Mouse (Mus musculus) naive thymus-derived CD4-positive, alpha-beta T cell, adult 5 months (primary cell): ENCODE measurements around the gene Vmn2r62. TPM values are rescaled to one million over a fixed set of nuclear protein-coding genes. Genes with fewer than 3 reads are reported as not detected.

Source experiments
- polyA plus RNA-seq: library from polyadenylated mRNA; unstranded; fragments of 100-300 nt; shearing (Covaris generic); gene quantifications from one replicate; pipeline ENCODE4 v1.2.1, GENCODE M21; 2017

Vmn2r62 gene
- not detected for polyA plus RNA-seq

DNA sequence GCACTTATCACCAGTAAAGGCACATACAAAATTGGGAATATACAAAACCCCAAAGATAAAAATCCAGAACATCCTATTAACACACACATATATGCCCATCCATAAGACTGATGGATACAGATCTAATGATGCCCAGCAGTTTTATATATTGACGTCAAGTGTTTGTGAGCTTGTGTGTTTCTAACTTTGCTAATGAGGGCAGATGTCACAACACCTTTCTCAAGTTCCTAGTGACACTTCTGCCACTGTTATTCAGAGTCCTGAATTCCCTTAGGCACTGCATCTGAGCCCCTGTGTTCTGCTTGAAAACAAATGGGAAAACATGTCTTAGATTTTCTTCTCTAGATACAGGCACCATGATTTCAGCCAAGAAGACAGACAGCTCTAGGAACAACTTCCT is at the start of gene Vmn2r62:
Gene Vmn2r62 (minus strand): TSS at position 101 of the 400 bp plus-strand sequence.

GRCm38 (mm10) chr7:42726917-42727316 is 66.4 kb downstream of the Vmn2r62 start, which contains the start of gene Gm17067:
Gm17067 (minus strand) TSS chr7:42727017.

Other genes with a start within 250 kb of the Vmn2r62 start
- gene Gm21028, start 214.9 kb downstream of the Vmn2r62 start, polyA plus RNA-seq, result not detected
- gene Zfp977, start 201.0 kb downstream of the Vmn2r62 start, polyA plus RNA-seq, result not detected
- gene Zfp976, start 150.9 kb downstream of the Vmn2r62 start, polyA plus RNA-seq, result 0.16 TPM
- 0.49 TPM for gene Zfp975, start 100.8 kb downstream of the Vmn2r62 start, polyA plus RNA-seq
- not detected for gene Gm17067, start 66.5 kb downstream of the Vmn2r62 start, polyA plus RNA-seq
- not detected for gene Gm2381, start 73.7 kb upstream of the Vmn2r62 start, polyA plus RNA-seq
- 0.06 TPM for gene Vmn2r63, start 140.3 kb upstream of the Vmn2r62 start, polyA plus RNA-seq
- gene Gm9268, start 225.2 kb upstream of the Vmn2r62 start, polyA plus RNA-seq, result not detected